Mouse (Mus musculus) frontal cortex, adult 2 months (tissue): Measurements from ENCODE around the gene Phlpp1. TPM values are rescaled to one million over a fixed set of nuclear protein-coding genes. Genes with fewer than 3 reads are reported as not detected.

Source experiments
- DNase-seq, 2 experiments: peaks; one replicate each; pipeline ENCODE4 v3.0.0; 2022; ENCODE audit warnings: low spot score in 1 of 2; ENCODE audit errors: extremely low spot score in 1 of 2
- polyA plus RNA-seq: library from polyadenylated mRNA; depleted of rRNA; stranded (reverse); fragments of >200 nt; gene quantifications from 2 replicates; pipeline ENCODE4 v1.2.3, GENCODE M21; 2012

The Phlpp1 gene
- polyA plus RNA-seq, 1 experiment = 39.1 TPM

DNA sequence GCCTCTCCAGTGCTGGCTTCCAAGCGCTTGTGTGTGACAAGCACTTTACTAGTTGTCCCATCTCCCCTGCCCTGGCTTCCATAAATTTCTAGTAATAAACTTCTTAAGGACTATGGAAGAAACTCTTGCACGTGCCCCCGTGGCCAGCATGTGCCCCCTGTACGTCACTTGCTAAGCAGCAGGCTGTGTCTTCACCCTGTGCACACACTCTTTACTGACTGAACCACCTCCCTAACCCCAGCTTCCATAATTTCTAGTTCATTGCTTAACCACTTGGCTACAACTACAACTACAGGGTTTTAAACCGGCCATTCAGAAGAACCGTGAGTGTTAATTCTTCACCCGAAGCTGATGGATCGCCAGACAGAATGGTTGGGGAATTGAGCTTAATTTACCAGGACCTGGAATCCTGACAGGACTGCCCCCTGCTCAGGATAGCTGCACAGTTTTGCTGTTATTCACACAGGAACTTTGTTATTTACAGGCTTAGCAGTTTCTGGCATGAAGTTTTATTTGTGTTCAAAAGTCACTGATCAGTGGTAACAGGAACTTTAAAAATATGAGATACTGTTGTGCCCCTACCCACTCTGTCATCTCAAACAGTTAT lies 21.4 kb downstream of the Phlpp1 start:
- DNase-seq = no peak

DNA sequence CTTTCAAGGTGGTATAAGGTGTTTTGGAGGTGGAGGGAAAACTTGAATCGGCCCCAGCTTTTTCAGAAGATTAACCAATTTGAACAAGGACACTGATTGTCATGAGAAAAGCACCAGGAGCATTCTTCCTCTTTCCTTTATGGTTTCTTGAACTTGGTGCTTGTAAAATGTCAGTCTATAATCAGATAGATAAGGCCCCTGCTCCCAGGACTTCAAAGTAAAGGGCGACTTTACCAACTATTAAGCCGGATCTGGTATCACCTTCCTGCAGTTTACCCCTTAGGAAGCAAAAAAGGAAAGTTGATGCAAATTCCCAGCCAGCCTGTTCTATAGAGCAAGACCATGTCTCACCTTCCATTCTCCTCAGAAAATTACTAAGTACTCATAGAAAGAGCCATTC lies 21.9 kb downstream of the Phlpp1 start:
- no peak for DNase-seq

DNA sequence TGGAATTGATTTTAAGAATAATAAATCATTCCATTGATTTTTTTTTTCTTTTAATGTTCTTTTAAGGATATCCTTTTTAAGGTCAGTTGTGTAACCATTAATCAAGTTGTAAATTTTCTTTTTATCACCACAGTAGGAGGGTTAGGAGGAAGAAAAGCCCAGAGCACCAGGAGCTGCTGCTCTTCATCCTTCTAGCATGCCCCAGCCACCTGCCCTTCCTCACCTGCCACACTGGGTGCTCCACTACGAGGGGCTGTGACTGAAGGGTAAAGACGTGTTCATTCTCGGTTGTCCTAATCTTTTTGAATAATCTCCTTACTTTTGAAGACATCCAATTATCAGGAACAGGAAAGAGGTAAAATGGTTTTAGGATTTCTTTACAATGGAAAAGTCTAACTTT lies 22.7 kb downstream of the Phlpp1 start:
- no peak for DNase-seq

DNA sequence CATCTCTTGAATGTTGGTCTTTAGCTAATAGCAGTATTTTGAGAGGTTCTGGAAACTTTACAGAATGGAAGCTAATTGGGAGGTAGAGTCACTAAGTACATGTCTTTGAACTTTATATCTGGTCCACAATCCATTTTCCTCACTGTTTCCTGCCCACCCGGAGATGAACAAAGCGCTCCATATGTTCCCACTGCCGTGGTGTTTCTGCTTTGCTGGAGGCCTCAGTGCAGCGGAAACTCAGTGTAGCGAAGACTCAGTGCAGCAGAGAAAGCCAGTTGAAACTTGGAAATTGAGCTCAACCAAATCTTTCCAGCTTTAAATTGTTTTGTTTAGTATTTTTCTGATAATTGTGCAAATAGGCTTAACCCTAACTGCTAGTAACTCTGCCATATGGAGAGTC lies 26.4 kb downstream of the Phlpp1 start:
- no peak for DNase-seq

DNA sequence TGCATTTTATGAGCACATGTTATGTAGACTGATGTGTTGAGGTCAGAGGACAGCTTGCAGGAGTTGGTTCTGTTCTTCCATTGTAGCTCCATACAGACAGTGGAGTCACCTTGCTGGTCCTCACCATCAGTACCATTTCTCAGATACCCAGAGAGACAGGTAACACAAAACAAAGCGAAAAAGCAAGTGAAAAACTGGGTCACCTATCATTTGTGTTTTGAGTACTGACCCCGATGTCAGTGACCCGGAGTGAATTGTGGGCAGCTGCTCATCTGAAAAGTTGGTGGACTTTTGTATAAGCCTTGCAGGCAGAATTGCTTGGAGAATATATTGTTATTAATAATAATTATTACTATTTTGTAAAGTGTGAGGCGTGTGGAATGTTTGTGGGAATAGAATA lies 27.6 kb downstream of the Phlpp1 start:
- DNase-seq = no peak

DNA sequence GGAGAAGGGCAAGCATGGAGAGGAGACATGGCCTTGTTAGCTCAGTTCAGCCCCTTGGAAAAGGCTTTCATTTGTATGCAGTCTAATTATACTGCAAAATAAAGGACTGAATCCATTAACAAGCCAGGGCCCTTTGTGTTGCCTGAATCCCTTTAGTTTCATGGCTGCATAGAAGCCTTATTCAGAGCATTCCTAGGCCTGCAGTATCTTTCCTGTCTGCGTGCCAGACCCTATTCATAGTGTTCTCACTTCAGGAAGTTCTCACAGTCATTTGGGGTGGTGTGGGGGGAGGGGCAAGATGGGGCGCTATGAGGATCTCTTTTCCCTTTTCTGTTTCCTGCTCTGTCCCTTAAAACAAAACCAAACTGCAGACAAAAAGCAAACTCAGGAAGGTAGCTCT lies 28.1 kb downstream of the Phlpp1 start:
- peak; percentile 76 to 84 for DNase-seq

DNA sequence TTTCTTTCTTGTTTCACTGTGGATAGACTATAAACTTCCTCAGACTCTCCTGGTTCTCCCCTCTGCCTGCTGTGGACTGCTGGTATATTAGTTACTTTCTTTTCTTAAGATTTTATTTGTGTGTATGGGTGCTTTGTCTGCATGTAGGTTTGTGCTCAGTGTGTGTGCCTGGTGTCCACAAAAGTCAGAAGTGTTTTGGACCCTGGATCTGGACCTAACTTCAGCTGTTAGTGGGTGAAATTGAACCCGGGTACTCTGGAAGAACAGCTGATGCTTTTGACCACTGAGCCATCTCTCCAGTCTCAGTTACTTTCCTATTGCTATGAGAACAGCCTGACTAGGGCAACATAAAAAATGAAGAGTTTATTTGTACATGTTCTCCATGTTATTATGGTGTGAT lies 29.5 kb downstream of the Phlpp1 start:
- no peak for DNase-seq

DNA sequence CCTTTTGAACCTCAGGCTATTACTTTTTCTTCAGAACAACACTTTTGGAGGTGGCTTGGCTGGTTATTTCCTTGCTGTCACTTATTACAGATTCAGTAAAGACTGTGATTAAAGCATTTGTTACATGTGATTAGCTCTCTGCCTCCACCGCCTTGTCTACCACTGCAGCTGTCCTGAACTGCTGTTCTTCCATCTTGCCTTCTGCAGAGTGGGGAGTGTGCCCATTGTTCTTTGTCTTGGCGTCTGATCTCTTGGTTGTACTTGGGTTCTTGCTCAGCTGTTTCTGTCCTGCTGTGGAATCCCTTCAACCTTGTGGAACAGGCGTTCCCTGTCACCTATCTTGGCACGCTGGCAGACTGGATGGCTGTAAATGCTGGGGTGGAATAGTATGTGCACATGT lies 30.4 kb downstream of the Phlpp1 start:
- DNase-seq = no peak

DNA sequence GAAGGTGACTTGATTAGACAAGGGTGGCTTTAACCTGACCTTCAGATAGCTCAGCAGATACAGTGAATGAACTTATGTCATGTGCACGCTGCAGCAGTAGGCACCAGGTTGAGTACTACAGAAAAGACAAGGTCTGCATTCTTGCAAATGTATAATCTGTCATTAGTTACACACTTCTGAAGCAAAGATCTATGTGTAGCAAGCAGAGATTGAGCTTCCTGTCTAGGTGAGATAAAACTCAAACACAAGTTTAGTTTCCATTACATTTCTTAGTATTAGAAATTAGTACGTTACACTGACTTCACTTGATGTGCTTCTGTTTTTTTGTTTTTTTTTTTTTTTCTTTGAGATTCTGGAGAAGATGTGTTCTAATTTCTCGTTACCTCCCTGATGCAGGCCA lies 32.4 kb downstream of the Phlpp1 start:
- DNase-seq = no peak

DNA sequence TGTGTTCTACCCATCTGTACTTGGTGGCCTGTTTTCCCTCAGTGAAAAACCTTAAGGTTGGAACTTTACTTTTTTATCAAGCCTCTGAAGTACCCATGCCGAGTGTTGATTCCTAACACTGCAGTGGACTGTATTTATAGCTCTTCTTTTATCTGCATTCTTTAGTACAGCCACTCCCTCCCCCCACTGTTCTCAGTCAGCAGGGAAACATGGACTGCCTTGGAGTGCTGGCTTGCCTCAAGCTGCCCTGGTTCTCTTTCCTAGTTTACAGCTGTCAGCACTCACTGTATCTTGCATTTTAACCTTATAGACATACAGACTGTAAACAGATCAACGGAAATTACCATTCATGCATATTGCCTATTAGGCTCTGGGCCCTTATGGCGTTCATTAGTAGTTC lies 32.8 kb downstream of the Phlpp1 start:
- DNase-seq = no peak

DNA sequence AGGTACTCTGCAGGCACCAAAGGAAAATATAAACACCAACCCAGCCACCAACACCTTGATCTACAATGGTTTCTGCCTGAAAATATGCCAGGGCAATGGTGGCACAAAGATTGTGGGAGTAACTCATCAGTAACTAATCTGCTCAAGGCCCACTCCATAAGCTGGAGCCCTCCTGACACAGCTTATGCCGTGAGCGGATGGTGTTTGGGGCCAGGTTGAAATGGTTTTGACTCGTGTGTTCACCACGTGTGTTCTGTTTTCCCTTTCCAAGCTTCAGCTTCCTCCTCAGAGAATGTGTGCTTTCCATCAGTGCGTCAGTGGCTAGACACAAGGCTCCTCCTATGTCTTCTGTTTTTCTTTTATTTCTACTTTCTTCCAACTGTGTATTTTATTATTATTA lies 37.0 kb downstream of the Phlpp1 start:
- DNase-seq = no peak

DNA sequence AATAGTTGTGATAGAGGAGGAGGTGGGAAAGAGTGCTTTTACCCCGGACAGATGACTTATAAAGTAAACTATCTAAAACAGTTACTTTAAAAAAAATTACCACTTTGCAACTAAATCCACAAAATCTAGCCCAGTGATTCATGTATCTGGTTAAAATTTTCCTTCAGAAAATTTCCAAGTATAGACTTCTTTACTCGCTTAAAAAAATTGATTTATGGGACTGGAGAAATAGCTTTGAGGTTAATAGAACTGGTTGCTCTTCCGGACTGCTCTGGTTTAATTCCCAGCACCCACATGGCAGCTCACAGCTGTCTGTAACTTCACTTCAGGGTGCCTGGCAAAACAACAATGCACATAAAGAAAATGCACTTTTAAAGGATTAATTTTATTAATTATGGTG lies 38.9 kb downstream of the Phlpp1 start:
- DNase-seq = no peak

DNA sequence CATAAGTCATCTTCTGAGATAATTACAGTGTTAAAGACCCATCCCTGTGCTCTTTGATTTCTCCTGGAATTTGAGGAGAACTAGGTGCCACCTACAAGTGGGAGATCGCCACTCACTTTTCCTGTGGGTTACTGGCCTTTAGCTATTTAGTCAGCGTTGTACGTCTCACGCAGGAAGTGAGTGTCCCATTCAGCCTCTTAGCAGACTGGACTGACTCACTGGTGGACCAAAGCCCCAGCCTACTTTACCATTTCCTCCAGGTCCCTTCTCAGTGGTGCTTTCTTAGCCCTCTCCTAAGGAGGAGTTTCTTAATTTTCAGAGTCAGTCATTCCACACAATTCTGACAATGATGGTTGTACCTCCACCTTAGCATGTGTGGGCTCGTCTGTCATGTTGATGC lies 39.6 kb downstream of the Phlpp1 start:
- DNase-seq = no peak

DNA sequence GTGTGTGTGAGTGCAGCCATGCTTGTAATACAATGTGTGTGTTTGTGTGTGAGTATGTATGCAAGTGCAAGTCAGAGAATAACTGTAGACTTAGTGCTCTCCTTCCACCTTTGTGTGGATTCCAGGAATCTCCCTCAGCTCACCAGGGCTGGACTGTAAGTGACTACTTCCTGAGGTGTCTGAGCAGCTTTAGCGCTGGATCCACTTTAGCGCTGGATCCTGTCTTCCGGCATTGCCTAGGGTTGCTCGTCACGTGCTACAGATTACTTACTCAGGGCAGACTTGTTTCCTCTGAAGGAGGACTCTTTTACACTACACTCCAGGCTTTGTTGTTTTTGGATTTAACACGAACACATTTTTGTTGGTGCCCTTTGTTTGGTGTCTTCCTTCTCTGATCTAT lies 48.9 kb downstream of the Phlpp1 start:
- DNase-seq = no peak

DNA sequence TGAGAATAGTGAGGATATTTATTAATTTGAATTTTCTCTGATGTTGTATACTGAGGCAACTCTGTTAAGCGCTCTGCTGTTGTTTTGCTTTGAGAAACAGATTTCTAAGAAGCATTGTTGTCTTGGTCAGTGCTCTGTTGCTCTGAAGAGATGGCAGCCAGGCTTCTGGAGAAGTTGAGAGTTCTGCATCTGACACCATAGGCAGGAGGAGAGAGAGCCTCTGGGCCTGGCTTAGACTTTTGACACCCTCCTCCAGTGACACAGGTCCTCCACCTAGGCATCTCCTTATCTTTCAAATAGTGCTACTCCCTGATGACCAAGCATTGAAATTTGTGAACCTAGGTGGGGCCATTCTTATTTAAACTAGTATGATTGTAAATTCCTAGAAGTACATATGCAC lies 49.8 kb downstream of the Phlpp1 start:
- DNase-seq = no peak

DNA sequence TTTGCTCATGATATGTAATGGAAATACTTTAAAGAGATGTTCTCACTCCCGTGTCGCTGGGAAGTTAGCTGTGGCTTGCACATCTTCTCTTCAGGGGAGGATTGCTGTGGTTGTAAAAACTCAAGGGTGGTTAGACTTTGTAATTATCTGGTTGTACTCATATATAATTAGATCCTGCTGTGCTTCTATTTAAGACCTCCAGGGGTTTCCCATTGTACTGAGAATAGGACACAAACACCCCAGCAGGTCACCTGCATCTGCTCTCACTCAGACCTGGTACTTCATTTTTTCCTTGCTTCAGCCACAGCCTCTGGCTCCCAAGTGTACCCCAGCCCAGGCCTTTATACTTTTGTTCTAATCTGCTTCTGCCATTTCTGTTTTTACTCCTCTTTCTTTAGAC lies 50.4 kb downstream of the Phlpp1 start:
- DNase-seq = no peak

DNA sequence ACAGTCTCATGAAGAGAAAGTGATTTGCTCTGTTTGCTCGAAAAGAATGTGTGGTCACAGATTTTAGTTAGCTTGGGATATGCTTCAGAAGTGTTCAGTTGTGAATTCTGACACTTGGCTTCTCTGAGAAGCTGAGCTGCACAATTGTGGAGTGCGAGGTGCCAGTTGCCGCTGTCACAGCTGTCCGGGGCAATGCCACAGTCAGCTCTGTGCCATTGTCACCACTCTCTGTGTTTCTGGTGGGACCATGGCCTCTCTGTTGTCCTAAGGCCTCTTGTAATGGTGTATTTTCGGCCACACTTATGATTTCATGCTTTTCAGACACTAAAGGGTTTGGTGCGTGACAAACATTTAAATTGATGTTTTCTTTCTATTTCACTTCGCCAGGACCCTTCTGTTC lies 55.1 kb downstream of the Phlpp1 start:
- peak in 1 of 2 experiments; percentile 24 for DNase-seq

DNA sequence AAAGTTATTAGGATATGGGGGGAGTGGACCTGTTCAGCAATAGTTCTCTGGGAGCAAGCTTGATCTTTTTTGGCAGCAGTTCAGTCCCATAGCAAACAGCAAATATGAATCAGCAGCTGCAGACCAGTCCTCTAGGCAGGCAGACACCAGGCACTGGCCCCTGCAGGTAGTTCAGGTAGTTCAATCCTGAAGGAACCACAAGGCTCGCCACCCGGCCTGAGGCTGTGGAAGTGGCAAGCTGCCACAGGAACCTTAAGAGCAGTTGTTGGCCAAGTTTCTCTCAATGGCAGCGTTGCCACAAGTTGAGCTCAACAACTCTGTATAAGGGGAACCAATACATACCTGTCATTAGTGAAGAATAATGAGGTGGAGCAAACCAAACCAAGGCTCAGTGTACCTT lies 58.8 kb downstream of the Phlpp1 start:
- DNase-seq = no peak

DNA sequence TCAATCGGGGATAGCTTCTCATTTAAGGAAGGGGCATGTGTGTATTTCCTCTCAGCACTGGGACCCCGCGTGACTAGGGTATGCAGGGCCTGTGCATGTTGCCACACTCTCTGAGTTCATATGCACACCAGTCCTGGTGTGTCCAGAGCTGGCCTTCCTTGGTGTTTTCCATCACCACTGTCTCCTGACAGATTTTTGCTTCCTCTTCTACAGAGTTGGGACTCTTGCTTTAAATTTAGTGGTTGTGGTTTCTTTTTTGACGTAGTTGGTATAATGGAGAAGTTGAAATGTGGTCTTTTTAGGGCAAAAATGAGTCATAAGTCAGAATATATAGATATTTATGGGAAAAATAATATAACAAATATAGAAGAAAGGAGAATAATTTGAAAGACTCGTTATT lies 59.8 kb downstream of the Phlpp1 start:
- DNase-seq = no peak

DNA sequence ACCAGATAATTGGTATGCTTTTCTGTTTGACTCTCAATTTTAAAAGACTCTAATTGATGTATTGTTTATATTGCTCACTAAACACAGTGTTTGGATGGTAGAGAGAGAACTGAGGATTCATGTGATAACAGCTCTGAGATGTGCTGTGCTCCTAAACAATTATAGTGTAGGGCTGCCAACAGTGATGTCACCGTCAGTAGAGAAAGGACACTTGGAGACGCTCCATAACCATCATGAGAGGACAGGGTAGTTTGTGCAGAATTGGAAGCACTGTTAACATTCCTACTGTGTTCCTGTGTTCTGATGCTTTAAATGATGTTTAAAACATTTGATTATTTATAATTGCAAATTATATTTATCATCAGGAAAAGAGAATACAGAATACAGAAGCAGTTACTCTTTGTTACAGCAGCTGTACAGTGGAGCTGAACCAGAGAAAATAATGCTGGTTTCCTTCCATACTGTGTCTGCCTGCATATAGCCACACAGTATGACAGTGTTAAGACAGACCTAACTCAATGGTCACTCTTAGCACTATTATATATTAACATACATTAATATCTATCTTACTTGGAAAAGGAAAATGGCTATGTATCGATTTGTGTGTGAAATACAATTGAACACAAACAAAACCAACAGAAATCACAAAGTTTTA lies 60.4 kb downstream of the Phlpp1 start:
- peak in 1 of 2 experiments; percentile 53 for DNase-seq

DNA sequence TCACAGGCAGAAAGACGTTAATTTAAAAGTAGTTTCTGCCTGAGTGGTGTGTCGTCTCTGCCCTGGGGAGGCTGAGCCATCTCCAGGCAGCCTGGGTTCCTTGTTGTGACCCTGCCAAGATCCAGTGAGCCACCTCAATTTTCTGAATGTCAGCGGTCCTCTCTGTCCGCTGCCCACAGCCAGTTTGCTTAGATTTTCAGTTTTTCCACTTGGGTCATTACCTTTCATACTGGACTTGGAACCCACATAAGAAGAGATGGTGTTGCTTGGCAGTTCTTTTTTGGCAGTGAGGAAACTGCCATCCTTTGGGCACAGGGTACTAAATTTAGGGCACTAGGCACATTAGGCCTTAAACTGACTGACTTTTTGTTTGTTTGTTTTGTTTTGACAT lies 60.9 kb downstream of the Phlpp1 start:
- DNase-seq = no peak

DNA sequence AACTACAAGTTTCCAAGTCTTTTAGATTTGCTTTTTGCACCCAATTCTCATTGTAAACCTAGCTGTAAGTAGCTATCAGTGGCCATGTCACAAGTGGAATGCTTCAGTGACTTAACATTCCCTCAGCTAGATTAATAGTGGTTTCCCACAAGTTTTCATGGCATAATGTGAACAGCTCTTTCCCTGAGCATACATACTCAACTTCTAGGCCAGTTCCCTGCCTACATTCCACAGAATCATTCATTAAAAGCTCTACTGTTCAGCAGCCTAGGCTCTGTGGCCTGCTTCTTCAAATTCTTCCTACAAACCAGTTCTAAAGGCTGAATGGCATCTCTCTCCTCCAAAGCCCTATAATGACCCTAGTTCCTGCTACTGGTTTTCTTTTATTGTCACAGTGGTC lies 65.4 kb downstream of the Phlpp1 start:
- DNase-seq = no peak
